Mouse (Mus musculus) intestine, postnatal 0 days (tissue): Measurements from ENCODE around the gene Snn. TPM values are rescaled to one million over a fixed set of nuclear protein-coding genes. Genes with fewer than 3 reads are reported as not detected.

ENCODE experiments used
- ATAC-seq: fragments of 200-750 bp; cut with Nextera tagmentation; 2 replicates; pipeline ENCODE4 v1.8.0; 2017; ENCODE audit warnings: mild to moderate bottlenecking, moderate TSS enrichment, moderate library complexity
- H3K27ac ChIP-seq: fragments of 300-500 bp; sonication (generic); 2 replicates; pipeline ENCODE4 v1.5.1; 2014; ENCODE audit warnings: mild to moderate bottlenecking, low read depth, low read length, moderate library complexity
- H3K27me3 ChIP-seq: fragments of 300-500 bp; sonication (generic); replicated peaks from 2 replicates; pipeline ENCODE4 v1.6.1; 2014; ENCODE audit warnings: low read length, mixed read lengths; ENCODE audit not compliant: control insufficient read depth, insufficient read depth
- H3K36me3 ChIP-seq: fragments of 300-500 bp; sonication (generic); 2 replicates; pipeline ENCODE4 v1.6.1; 2014; ENCODE audit warnings: mild to moderate bottlenecking, moderate library complexity; ENCODE audit not compliant: control insufficient read depth, insufficient read depth
- H3K4me1 ChIP-seq: fragments of 300-500 bp; sonication (generic); replicated peaks from 2 replicates; pipeline ENCODE4 v1.6.1; 2014; ENCODE audit warnings: antibody characterized with exemption, low read length, mixed read lengths; ENCODE audit not compliant: control insufficient read depth, insufficient read depth
- H3K4me2 ChIP-seq: fragments of 300-500 bp; sonication (generic); replicated peaks from 2 replicates; pipeline ENCODE4 v1.6.1; 2014; ENCODE audit warnings: low read depth, mild to moderate bottlenecking, moderate library complexity
- H3K4me3 ChIP-seq: fragments of 300-500 bp; sonication (generic); 2 replicates; pipeline ENCODE4 v1.5.1; 2014; ENCODE audit warnings: low read depth, low read length
- H3K9ac ChIP-seq: fragments of 300-500 bp; sonication (generic); 2 replicates; pipeline ENCODE4 v1.6.1; 2014; ENCODE audit warnings: mild to moderate bottlenecking, low read depth, low read length
- H3K9me3 ChIP-seq: fragments of 300-500 bp; sonication (generic); 2 replicates; pipeline ENCODE4 v1.6.1; 2016; ENCODE audit warnings: mixed run types; ENCODE audit not compliant: control insufficient read depth
- CTCF ChIP-seq: sonication (generic); IDR thresholded peaks from 2 replicates; pipeline ENCODE4 v1.5.1; 2016; ENCODE audit warnings: low read depth, mild to moderate bottlenecking, control low read depth, antibody characterized with exemption, moderate library complexity
- WGBS: fragments of 180-500 bp; shearing (Covaris S2); extraction: QIAGEN DNeasy Blood & Tissue Kit; methylation state at CpG from one replicate; pipeline ENCODE4 v1.1.7; 2014; 5-methylcytosine and 5-hydroxymethylcytosine counted together
- polyA plus RNA-seq: library from polyadenylated mRNA; unstranded; fragments of >200 nt; fragmentation: Nextera tagmentation; extraction: Ambion mirVana; gene quantifications from 2 replicates; pipeline ENCODE4 v1.2.1, GENCODE M21; 2015

Gene Snn
- polyA plus RNA-seq, 1 experiment from 2014 or later, result 8.9 TPM

GRCm38 (mm10) chr16:11104905-11105304 lies 44.2 kb downstream of the Snn start:
- no peak overlapping the region for H3K4me3 ChIP-seq
- ATAC-seq, result no peak
- peaks cover 47% of the 10 kb centered on the region for H3K36me3 ChIP-seq
- no peak overlapping the region for H3K9ac ChIP-seq
- H3K9me3 ChIP-seq, result no peaks in the 10 kb centered on the region
- no peak overlapping the region for H3K4me2 ChIP-seq
- H3K4me1 ChIP-seq, result no peaks in the 10 kb centered on the region
- H3K27me3 ChIP-seq, result no peaks in the 10 kb centered on the region
- no peak for TF ChIP-seq CTCF
- 84% methylated on average over 1 of the region's 1 CpGs for WGBS
- H3K27ac ChIP-seq, result no peak overlapping the region

GRCm38 (mm10) chr16:11109198-11109740 lies 48.5 kb downstream of the Snn start:
- Histone ChIP-seq H3K4me1 (no peaks in the 10 kb centered on the region), H3K9me3 (no peaks in the 10 kb centered on the region), H3K4me3 (no peak overlapping the region), H3K27me3 (no peaks in the 10 kb centered on the region), H3K27ac (no peak overlapping the region), H3K36me3 (peaks cover 31% of the 10 kb centered on the region), H3K9ac (no peak overlapping the region), H3K4me2 (no peak overlapping the region)
- 59% methylated on average over 4 of the region's 4 CpGs for WGBS
- no peak for ATAC-seq
- peak; percentile 78 for TF ChIP-seq CTCF

- Histone ChIP-seq H3K4me2 (no peak overlapping the region), H3K27me3 (no peaks in the 10 kb centered on the region), H3K27ac (no peak overlapping the region), H3K9me3 (no peaks in the 10 kb centered on the region), H3K4me3 (no peak overlapping the region), H3K36me3 (peaks cover 40% of the 10 kb centered on the region), H3K4me1 (no peaks in the 10 kb centered on the region), H3K9ac (no peak overlapping the region)
- TF ChIP-seq CTCF, result no peak
- ATAC-seq, result no peak
- 90% methylated on average over 2 of the region's 2 CpGs for WGBS
Measured at GRCm38 (mm10) chr16:11122625-11123024, 61.9 kb downstream of the Snn start.

GRCm38 (mm10) chr16:11124110-11124509 lies 63.4 kb downstream of the Snn start:
- 85% methylated on average over 1 of the region's 1 CpGs for WGBS
- no peaks in the 10 kb centered on the region for H3K27me3 ChIP-seq
- no peak overlapping the region for H3K27ac ChIP-seq
- ATAC-seq, result no peak
- H3K4me1 ChIP-seq, result no peaks in the 10 kb centered on the region
- H3K9ac ChIP-seq, result no peak overlapping the region
- H3K36me3 ChIP-seq, result peaks cover 48% of the 10 kb centered on the region
- no peak for TF ChIP-seq CTCF
- H3K4me3 ChIP-seq, result no peak overlapping the region
- H3K9me3 ChIP-seq, result no peaks in the 10 kb centered on the region
- H3K4me2 ChIP-seq, result no peak overlapping the region

Other genes with a start within 250 kb of the Snn start
- gene Gm11172, start 248.0 kb upstream of the Snn start, polyA plus RNA-seq, result not detected in 2 replicates
- 0.53 and 0.88 TPM in 2 replicates for gene Rmi2, start 225.9 kb upstream of the Snn start, polyA plus RNA-seq
- 168 and 175 TPM in 2 replicates for gene Litaf, start 5.2 kb downstream of the Snn start, polyA plus RNA-seq
- 26.8 and 27.7 TPM in 2 replicates for gene Txndc11, start 73.7 kb downstream of the Snn start, polyA plus RNA-seq
- gene Zc3h7a, start 115.4 kb downstream of the Snn start, polyA plus RNA-seq, result 32.4 and 41.2 TPM in 2 replicates
- 61.1 and 65.5 TPM in 2 replicates for gene Rsl1d1, start 142.4 kb downstream of the Snn start, polyA plus RNA-seq
- 47.3 and 48.4 TPM in 2 replicates for gene Gspt1, start 193.4 kb downstream of the Snn start, polyA plus RNA-seq